Mouse (Mus musculus) liver, embryonic 12.5 days (tissue): ENCODE measurements at regions not wholly inside any gene's neighbourhood (a gene's known extent, or its start where the extent isn't known, plus 50 kb on each side); places are given as distances from the start of the nearest gene placed in this dataset.

ENCODE experiments used
- ATAC-seq: fragments of 200-750 bp; cut with Nextera tagmentation; 2 replicates; pipeline ENCODE4 v1.8.0; 2017; ENCODE audit warnings: moderate number of reproducible peaks, mild to moderate bottlenecking, moderate library complexity
- H3K27ac ChIP-seq: fragments of 300-500 bp; sonication (generic); 2 replicates; pipeline ENCODE4 v1.5.1; 2016; ENCODE audit warnings: mild to moderate bottlenecking
- H3K27me3 ChIP-seq: fragments of 300-500 bp; sonication (generic); replicated peaks from 2 replicates; pipeline ENCODE4 v1.6.1; 2016; ENCODE audit warnings: mild to moderate bottlenecking, moderate library complexity
- H3K36me3 ChIP-seq: fragments of 300-500 bp; sonication (generic); 2 replicates; pipeline ENCODE4 v1.6.1; 2016; ENCODE audit warnings: mild to moderate bottlenecking, moderate library complexity
- H3K4me1 ChIP-seq: fragments of 300-500 bp; sonication (generic); 2 replicates; pipeline ENCODE4 v1.6.1; 2016
- H3K4me2 ChIP-seq: fragments of 300-500 bp; sonication (generic); 2 replicates; pipeline ENCODE4 v1.6.1; 2016; ENCODE audit warnings: mild to moderate bottlenecking, moderate library complexity
- H3K4me3 ChIP-seq: fragments of 300-500 bp; sonication (generic); 2 replicates; pipeline ENCODE4 v1.5.1; 2016; ENCODE audit warnings: mild to moderate bottlenecking, moderate library complexity
- H3K9ac ChIP-seq: fragments of 300-500 bp; sonication (generic); 2 replicates; pipeline ENCODE4 v1.6.1; 2016; ENCODE audit warnings: mild to moderate bottlenecking, moderate library complexity
- H3K9me3 ChIP-seq: fragments of 300-500 bp; sonication (generic); replicated peaks from 2 replicates; pipeline ENCODE4 v1.6.1; 2016; ENCODE audit warnings: mild to moderate bottlenecking, moderate library complexity
- WGBS: fragments of 180-500 bp; shearing (Covaris S2); methylation state at CpG from one replicate; pipeline ENCODE4 v1.1.7; 2016; ENCODE audit not compliant: insufficient replicate concordance; 5-methylcytosine and 5-hydroxymethylcytosine counted together

- no peaks in the 10 kb centered on the region for H3K9me3 ChIP-seq
- no peak overlapping the region for H3K4me3 ChIP-seq
- H3K4me2 ChIP-seq = no peak overlapping the region
- WGBS = 35% methylated on average over 1 of the region's 1 CpGs
- no peak overlapping the region for H3K9ac ChIP-seq
- H3K27me3 ChIP-seq = no peaks in the 10 kb centered on the region
- H3K27ac ChIP-seq = no peak overlapping the region
- no peak for ATAC-seq
- H3K4me1 ChIP-seq = no peaks in the 10 kb centered on the region
- no peaks in the 10 kb centered on the region for H3K36me3 ChIP-seq
Measured at GRCm38 (mm10) chr2:117674877-117675276, 332.1 kb upstream of the Rasgrp1 start.

- Histone ChIP-seq H3K4me1 (no peaks in the 10 kb centered on the region), H3K4me2 (no peak overlapping the region), H3K9me3 (no peaks in the 10 kb centered on the region), H3K27ac (no peak overlapping the region), H3K36me3 (no peaks in the 10 kb centered on the region), H3K27me3 (no peaks in the 10 kb centered on the region), H3K9ac (no peak overlapping the region), H3K4me3 (no peak overlapping the region)
- WGBS = 51% methylated on average over 4 of the region's 4 CpGs
- ATAC-seq = no peak
Measured at GRCm38 (mm10) chr2:117678650-117679049, 335.8 kb upstream of the Rasgrp1 start.

GRCm38 (mm10) chr2:117685836-117686453 lies 343.1 kb upstream of the Rasgrp1 start:
- no peak overlapping the region for H3K4me2 ChIP-seq
- no peak overlapping the region for H3K9ac ChIP-seq
- no peak for ATAC-seq
- H3K36me3 ChIP-seq = no peaks in the 10 kb centered on the region
- 70% methylated on average over 4 of the region's 4 CpGs for WGBS
- no peaks in the 10 kb centered on the region for H3K4me1 ChIP-seq
- no peak overlapping the region for H3K27ac ChIP-seq
- no peaks in the 10 kb centered on the region for H3K27me3 ChIP-seq
- no peaks in the 10 kb centered on the region for H3K9me3 ChIP-seq
- H3K4me3 ChIP-seq = no peak overlapping the region

GRCm38 (mm10) chr2:117693537-117693936 lies 350.7 kb upstream of the Rasgrp1 start:
- no peak overlapping the region for H3K27ac ChIP-seq
- no peaks in the 10 kb centered on the region for H3K27me3 ChIP-seq
- H3K9me3 ChIP-seq = no peaks in the 10 kb centered on the region
- no peak for ATAC-seq
- H3K36me3 ChIP-seq = no peaks in the 10 kb centered on the region
- no peak overlapping the region for H3K4me2 ChIP-seq
- WGBS = 55% methylated on average over 4 of the region's 4 CpGs
- H3K4me3 ChIP-seq = no peak overlapping the region
- no peak overlapping the region for H3K9ac ChIP-seq
- H3K4me1 ChIP-seq = no peaks in the 10 kb centered on the region

GRCm38 (mm10) chr2:117710173-117710813 lies 367.5 kb upstream of the Rasgrp1 start:
- Histone ChIP-seq H3K27me3 (no peaks in the 10 kb centered on the region), H3K9ac (no peak overlapping the region), H3K4me2 (no peak overlapping the region), H3K9me3 (no peaks in the 10 kb centered on the region), H3K36me3 (no peaks in the 10 kb centered on the region), H3K4me1 (no peaks in the 10 kb centered on the region), H3K27ac (no peak overlapping the region), H3K4me3 (no peak overlapping the region)
- 67% methylated on average over 7 of the region's 7 CpGs for WGBS
- no peak for ATAC-seq

GRCm38 (mm10) chr2:117724066-117724465 lies 381.3 kb upstream of the Rasgrp1 start:
- H3K27ac ChIP-seq = no peak overlapping the region
- ATAC-seq = no peak
- no peaks in the 10 kb centered on the region for H3K4me1 ChIP-seq
- H3K9ac ChIP-seq = no peak overlapping the region
- no peak overlapping the region for H3K4me2 ChIP-seq
- H3K27me3 ChIP-seq = no peaks in the 10 kb centered on the region
- no peaks in the 10 kb centered on the region for H3K36me3 ChIP-seq
- no peak overlapping the region for H3K4me3 ChIP-seq
- WGBS = 74% methylated on average over 4 of the region's 4 CpGs
- no peaks in the 10 kb centered on the region; the same call in 1 of the 2 replicates for H3K9me3 ChIP-seq

GRCm38 (mm10) chr2:117731253-117731652 lies 380.4 kb upstream of the Thbs1 start:
- Histone ChIP-seq H3K36me3 (no peaks in the 10 kb centered on the region), H3K4me3 (no peak overlapping the region), H3K27ac (no peak overlapping the region), H3K4me2 (no peak overlapping the region), H3K27me3 (no peaks in the 10 kb centered on the region), H3K4me1 (no peaks in the 10 kb centered on the region), H3K9me3 (no peaks in the 10 kb centered on the region), H3K9ac (no peak overlapping the region)
- no peak for ATAC-seq
- 34% methylated on average over 2 of the region's 2 CpGs for WGBS

- no peak for ATAC-seq
- no peaks in the 10 kb centered on the region for H3K27me3 ChIP-seq
- H3K4me2 ChIP-seq = no peak overlapping the region
- no peak overlapping the region for H3K9ac ChIP-seq
- no peak overlapping the region for H3K4me3 ChIP-seq
- no peaks in the 10 kb centered on the region for H3K4me1 ChIP-seq
- no peaks in the 10 kb centered on the region for H3K9me3 ChIP-seq
- H3K36me3 ChIP-seq = no peaks in the 10 kb centered on the region
- H3K27ac ChIP-seq = no peak overlapping the region
Measured at GRCm38 (mm10) chr2:117742413-117742812, 369.3 kb upstream of the Thbs1 start.

GRCm38 (mm10) chr2:117743901-117744300 lies 367.8 kb upstream of the Thbs1 start:
- no peaks in the 10 kb centered on the region for H3K9me3 ChIP-seq
- no peak overlapping the region for H3K4me2 ChIP-seq
- no peak for ATAC-seq
- H3K4me1 ChIP-seq = no peaks in the 10 kb centered on the region
- no peaks in the 10 kb centered on the region for H3K27me3 ChIP-seq
- H3K27ac ChIP-seq = no peak overlapping the region
- H3K36me3 ChIP-seq = no peaks in the 10 kb centered on the region
- H3K4me3 ChIP-seq = no peak overlapping the region
- WGBS = 62% methylated on average over 1 of the region's 1 CpGs
- no peak overlapping the region for H3K9ac ChIP-seq

GRCm38 (mm10) chr2:117745767-117746166 lies 365.9 kb upstream of the Thbs1 start:
- Histone ChIP-seq H3K4me3 (no peak overlapping the region), H3K4me1 (no peaks in the 10 kb centered on the region), H3K27ac (no peak overlapping the region), H3K9ac (no peak overlapping the region), H3K36me3 (no peaks in the 10 kb centered on the region), H3K27me3 (no peaks in the 10 kb centered on the region), H3K9me3 (no peaks in the 10 kb centered on the region), H3K4me2 (no peak overlapping the region)
- WGBS = 64% methylated on average over 2 of the region's 2 CpGs
- ATAC-seq = no peak

- Histone ChIP-seq H3K27me3 (no peaks in the 10 kb centered on the region), H3K9ac (no peak overlapping the region), H3K4me1 (no peaks in the 10 kb centered on the region), H3K4me2 (no peak overlapping the region), H3K4me3 (no peak overlapping the region), H3K9me3 (no peaks in the 10 kb centered on the region), H3K27ac (no peak overlapping the region), H3K36me3 (no peaks in the 10 kb centered on the region)
- 68% methylated on average over 3 of the region's 3 CpGs for WGBS
- ATAC-seq = no peak
Measured at GRCm38 (mm10) chr2:117747136-117747535, 364.5 kb upstream of the Thbs1 start.

GRCm38 (mm10) chr2:117748892-117749291 lies 362.8 kb upstream of the Thbs1 start:
- H3K4me2 ChIP-seq = no peak overlapping the region
- no peaks in the 10 kb centered on the region for H3K27me3 ChIP-seq
- H3K27ac ChIP-seq = no peak overlapping the region
- 23% methylated on average over 4 of the region's 4 CpGs for WGBS
- H3K9me3 ChIP-seq = no peaks in the 10 kb centered on the region
- H3K4me3 ChIP-seq = no peak overlapping the region
- ATAC-seq = 0 out of 2 replicates have a peak, but pooled peaks have one; percentile 30
- no peak overlapping the region for H3K9ac ChIP-seq
- no peaks in the 10 kb centered on the region for H3K4me1 ChIP-seq
- no peaks in the 10 kb centered on the region for H3K36me3 ChIP-seq
